Mouse (Mus musculus): ENCODE data around the gene Pax2. TPM values are rescaled to one million over a fixed set of nuclear protein-coding genes. Genes with fewer than 3 reads are reported as not detected.

The Pax2 gene
- polyA plus RNA-seq, 1 experiment from 2014 or later: 0.07 TPM

DNA sequence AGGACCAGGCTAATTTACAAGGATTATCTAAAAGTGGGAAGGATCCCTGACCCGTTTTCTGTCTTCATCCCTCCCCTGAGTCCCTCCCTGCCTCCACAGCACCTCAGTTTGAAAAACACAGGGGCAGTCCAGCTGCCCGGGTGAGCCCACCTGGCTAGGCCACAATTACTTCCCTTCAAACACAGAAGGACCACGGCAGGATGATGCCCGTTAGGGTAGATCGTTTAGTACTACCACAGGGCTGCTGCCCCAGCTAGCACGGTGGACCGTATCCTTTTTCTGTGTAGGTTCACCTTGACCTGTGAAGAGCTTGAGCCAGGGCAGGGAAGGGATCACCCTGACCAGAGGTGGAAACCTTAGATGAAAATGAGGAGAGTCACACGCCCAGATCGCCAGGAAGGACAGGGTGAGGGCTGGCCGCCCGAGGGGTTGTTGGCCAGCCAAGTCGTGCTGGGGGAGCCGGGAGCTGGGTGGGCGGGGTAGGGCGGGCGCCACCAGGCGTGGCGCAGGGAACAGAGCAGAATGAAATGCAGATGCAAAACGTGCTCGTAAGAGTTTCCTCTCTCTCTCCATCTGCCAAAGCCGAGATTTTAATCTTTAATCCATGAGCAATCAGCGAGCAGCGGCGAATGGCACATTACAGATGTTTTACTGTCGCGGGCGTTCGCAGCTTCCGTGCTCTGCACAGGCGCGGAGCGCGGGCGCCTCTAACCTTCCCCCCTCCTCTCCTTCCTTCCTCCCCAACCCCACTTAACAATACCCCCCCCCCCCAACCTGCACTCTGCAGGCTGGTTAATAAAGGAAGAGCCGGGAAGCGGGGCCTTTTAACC is 32.0 kb upstream of the Pax2 start:
- no peaks in the 10 kb centered on the region; the same call in 1 of the 2 replicates for H3K4me1 ChIP-seq (ENCODE audit: insufficient read depth)
- no peaks in the 10 kb centered on the region for H3K9me3 ChIP-seq (ENCODE audit: low read depth, low read length)
- DNase-seq (peak; percentile 37), ATAC-seq (ENCODE audit: insufficient read depth) (peak; percentile 36; the same call in 1 of the 2 replicates)
- peak overlapping the region; percentile 61 for H3K4me2 ChIP-seq
- H3K9ac ChIP-seq: 0 out of 2 replicates have a peak overlapping the region, but pooled peaks have one; percentile 13
- H3K4me3 ChIP-seq (ENCODE audit: low read depth, low read length): peak overlapping the region; percentile 28
- peaks cover 75% of the 10 kb centered on the region for H3K27me3 ChIP-seq (ENCODE audit: insufficient read depth, low read length)
- 2% methylated on average over 36 of the region's 36 CpGs for WGBS
- no peak overlapping the region for H3K27ac ChIP-seq (ENCODE audit: low read depth)
- TF ChIP-seq CTCF (IDR thresholded peaks at IDR 0.05; ENCODE audit: low read depth): no peak
- H3K36me3 ChIP-seq (ENCODE audit: insufficient read depth): no peaks in the 10 kb centered on the region

DNA sequence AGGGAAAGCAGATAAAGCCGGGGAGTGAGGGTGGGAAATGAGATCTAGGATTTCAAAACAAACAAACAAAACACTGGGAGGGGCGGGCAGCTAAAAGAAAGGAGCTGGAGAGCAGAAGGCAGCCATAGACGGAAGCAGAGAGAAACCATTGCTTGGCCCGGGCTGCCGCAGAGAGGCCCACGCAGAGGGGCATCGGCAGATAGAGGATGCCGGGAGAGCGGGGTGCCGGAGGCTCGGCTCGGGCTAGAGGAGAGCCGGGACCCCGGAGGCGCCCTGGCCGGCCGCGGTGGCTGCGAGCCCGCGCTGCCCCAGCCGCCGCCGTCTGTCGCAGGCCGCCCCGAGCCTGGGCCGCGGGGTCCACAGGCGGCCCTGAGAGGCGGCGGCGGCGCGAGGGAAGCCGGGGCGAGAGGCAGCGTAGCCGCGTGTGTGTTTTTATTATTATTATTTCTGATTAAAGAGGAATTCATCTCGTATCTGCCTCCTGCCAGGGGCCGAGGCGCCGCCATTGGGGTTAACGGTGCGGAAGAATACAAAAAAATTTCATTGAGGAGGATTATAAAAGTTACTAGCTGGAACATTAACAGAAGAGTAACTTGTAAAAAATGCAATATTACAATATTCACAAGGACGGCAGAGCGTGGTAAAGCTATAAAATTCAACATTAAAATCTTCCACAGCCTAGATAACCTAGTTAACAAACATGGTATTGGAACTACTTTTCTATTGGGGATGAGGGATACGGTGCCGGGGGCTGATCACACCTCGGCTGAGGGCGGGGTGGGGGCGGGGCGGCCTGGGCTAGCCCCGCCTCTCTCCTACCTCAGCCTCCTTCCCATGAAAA is 29.7 kb upstream of the Pax2 start:
- Histone ChIP-seq H3K4me2 (peak overlapping the region; percentile 79), H3K36me3 (ENCODE audit: insufficient read depth) (no peaks in the 10 kb centered on the region), H3K27ac (ENCODE audit: low read depth) (peak overlapping the region; percentile 49; the same call in 1 of the 2 replicates), H3K27me3 (ENCODE audit: insufficient read depth, low read length) (peaks cover 62% of the 10 kb centered on the region), H3K9me3 (ENCODE audit: low read depth, low read length) (no peaks in the 10 kb centered on the region), H3K4me3 (ENCODE audit: low read depth, low read length) (peak overlapping the region; percentile 55), H3K9ac (peak overlapping the region; percentile 75), H3K4me1 (ENCODE audit: insufficient read depth) (no peaks in the 10 kb centered on the region; the same call in 1 of the 2 replicates)
- peak; percentile 75 for DNase-seq
- no peak for TF ChIP-seq CTCF (IDR thresholded peaks at IDR 0.05; ENCODE audit: low read depth)
- peak; percentile 73 for ATAC-seq (ENCODE audit: insufficient read depth)
- WGBS: under 1% methylated on average over 48 of the region's 55 CpGs

DNA sequence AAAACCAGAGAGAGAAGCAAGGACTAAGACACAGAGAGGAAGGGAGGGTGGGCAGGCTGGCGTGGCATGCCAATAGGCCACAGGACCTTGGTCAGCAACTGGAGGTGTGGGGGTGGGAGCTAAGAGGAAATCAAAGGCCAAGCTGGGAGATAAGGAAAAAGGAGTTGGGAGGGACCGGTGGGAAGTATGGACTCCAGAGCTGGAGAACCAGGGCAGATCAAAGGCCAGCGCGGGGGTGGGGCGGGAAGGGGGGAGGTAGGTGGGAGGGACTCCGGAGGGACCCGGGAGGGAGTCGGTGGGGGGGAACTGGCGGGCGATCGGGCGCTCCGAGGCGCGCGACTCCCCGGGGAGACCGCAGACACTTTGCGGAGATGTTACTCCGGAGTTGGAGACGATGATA is 21.7 kb upstream of the Pax2 start:
- ATAC-seq (ENCODE audit: insufficient read depth) (no peak), DNase-seq (no peak)
- peak overlapping the region; percentile 31 for H3K4me2 ChIP-seq
- no peaks in the 10 kb centered on the region for H3K4me1 ChIP-seq (ENCODE audit: insufficient read depth)
- 0 out of 2 replicates have a peak overlapping the region, but pooled peaks have one; percentile 5 for H3K4me3 ChIP-seq (ENCODE audit: low read depth, low read length)
- no peaks in the 10 kb centered on the region for H3K36me3 ChIP-seq (ENCODE audit: insufficient read depth)
- no peak for TF ChIP-seq CTCF (IDR thresholded peaks at IDR 0.05; ENCODE audit: low read depth)
- no peak overlapping the region for H3K27ac ChIP-seq (ENCODE audit: low read depth)
- H3K9me3 ChIP-seq (ENCODE audit: low read depth, low read length): no peaks in the 10 kb centered on the region
- 1% methylated on average over 21 of the region's 21 CpGs for WGBS
- no peak overlapping the region for H3K9ac ChIP-seq
- peaks cover 72% of the 10 kb centered on the region for H3K27me3 ChIP-seq (ENCODE audit: insufficient read depth, low read length)

DNA sequence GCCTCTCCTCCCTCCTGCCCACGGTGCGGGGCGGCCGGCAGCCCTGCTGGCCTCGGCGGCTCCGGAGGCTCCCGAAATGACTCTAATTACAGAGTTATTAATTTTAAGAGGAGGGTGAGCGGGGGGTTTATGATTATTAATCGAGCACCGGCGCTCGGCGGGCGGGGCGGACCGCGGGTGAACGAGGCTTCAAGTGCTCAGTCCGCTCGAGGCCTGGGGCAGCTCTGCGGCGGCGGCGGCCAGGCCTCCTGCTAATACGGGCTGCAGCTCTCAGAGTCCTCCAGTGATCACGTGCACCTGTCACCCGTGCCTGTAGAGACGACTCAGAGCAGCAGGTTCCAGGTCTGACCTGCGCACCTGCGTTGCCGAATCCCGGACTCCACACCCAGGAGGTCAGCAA is 21.2 kb upstream of the Pax2 start:
- WGBS: 1% methylated on average over 33 of the region's 33 CpGs
- Histone ChIP-seq H3K27me3 (ENCODE audit: insufficient read depth, low read length) (peaks cover 78% of the 10 kb centered on the region), H3K4me2 (peak overlapping the region; percentile 31), H3K4me3 (ENCODE audit: low read depth, low read length) (0 out of 2 replicates have a peak overlapping the region, but pooled peaks have one; percentile 5), H3K9ac (no peak overlapping the region), H3K4me1 (ENCODE audit: insufficient read depth) (no peaks in the 10 kb centered on the region), H3K9me3 (ENCODE audit: low read depth, low read length) (no peaks in the 10 kb centered on the region), H3K36me3 (ENCODE audit: insufficient read depth) (no peaks in the 10 kb centered on the region), H3K27ac (ENCODE audit: low read depth) (no peak overlapping the region)
- DNase-seq (no peak), ATAC-seq (ENCODE audit: insufficient read depth) (no peak)
- no peak for TF ChIP-seq CTCF (IDR thresholded peaks at IDR 0.05; ENCODE audit: low read depth)

DNA sequence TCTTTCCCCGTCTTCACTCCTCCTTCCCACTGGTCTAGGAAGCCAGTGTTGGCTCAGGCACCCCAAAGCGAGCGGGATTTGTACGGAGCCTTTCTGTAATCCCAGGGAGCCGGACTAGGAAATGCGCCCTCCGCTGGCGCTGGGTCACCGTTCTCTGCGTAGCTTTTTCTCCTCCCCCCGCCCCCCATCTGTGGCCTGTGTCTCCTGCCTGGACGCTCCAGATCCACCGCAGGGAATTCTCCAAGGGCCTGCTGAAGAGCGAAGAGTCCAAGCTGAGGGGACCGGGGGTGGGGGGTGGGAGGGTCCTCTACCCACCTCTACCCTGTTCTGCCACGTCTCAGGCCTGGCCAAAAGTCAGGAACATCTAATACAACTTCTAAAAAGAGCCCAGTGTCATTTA is 15.5 kb upstream of the Pax2 start:
- ATAC-seq (ENCODE audit: insufficient read depth) (peak; percentile 56; the same call in 1 of the 2 replicates), DNase-seq (no peak)
- TF ChIP-seq CTCF (IDR thresholded peaks at IDR 0.05; ENCODE audit: low read depth): peak; percentile 20; the same call in 1 of the 2 replicates
- Histone ChIP-seq H3K4me3 (ENCODE audit: low read depth, low read length) (no peak overlapping the region), H3K4me2 (no peak overlapping the region), H3K27ac (ENCODE audit: low read depth) (no peak overlapping the region), H3K9ac (no peak overlapping the region), H3K9me3 (ENCODE audit: low read depth, low read length) (no peaks in the 10 kb centered on the region), H3K27me3 (ENCODE audit: insufficient read depth, low read length) (peaks cover 85% of the 10 kb centered on the region), H3K36me3 (ENCODE audit: insufficient read depth) (no peaks in the 10 kb centered on the region), H3K4me1 (ENCODE audit: insufficient read depth) (0 out of 2 replicates have a peak, but pooled peaks cover 3% of the 10 kb centered on the region)
- 3% methylated on average over 16 of the region's 16 CpGs for WGBS

DNA sequence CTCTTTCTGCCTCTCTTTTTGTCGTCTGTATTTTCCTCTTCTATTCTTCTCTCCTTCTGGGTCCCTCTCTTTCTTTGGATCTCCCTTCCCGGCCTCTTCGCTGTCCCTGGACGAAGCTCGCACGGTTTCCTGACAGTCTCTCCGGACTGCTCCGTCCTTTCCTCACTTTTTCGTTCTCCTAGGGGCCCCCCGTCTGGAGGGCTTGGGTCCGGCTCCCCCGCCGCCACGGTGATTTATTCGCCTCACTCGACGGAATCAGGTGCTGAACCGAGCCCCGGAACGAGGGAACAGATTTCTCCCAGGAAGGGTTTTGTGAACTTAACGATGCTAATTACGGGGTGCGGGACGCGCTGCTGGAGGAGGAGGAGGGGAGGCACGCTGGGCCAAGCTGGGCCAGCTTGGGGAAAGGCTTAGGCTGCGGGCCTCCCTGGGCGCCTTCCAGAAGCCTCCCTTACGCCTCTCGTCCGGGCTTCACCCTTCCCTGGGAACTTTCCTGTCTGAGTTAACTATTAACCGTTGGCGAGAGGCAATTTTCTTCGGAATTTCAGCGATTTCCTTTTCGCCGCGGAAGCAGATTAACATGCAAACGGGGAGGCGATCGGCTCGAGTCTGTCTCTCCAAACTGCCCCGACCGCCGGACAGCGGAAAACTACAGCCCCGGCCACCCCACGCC is 14.6 kb upstream of the Pax2 start:
- peak; percentile 75 for DNase-seq
- WGBS: 1% methylated on average over 48 of the region's 48 CpGs
- Histone ChIP-seq H3K9me3 (ENCODE audit: low read depth, low read length) (no peaks in the 10 kb centered on the region), H3K9ac (peak overlapping the region; percentile 28; the same call in 1 of the 2 replicates), H3K27me3 (ENCODE audit: insufficient read depth, low read length) (peaks cover 85% of the 10 kb centered on the region), H3K4me3 (ENCODE audit: low read depth, low read length) (peak overlapping the region; percentile 30), H3K4me1 (ENCODE audit: insufficient read depth) (0 out of 2 replicates have a peak, but pooled peaks cover 3% of the 10 kb centered on the region), H3K4me2 (peak overlapping the region; percentile 62), H3K27ac (ENCODE audit: low read depth) (no peak overlapping the region), H3K36me3 (ENCODE audit: insufficient read depth) (no peaks in the 10 kb centered on the region)
- no peak for TF ChIP-seq CTCF (IDR thresholded peaks at IDR 0.05; ENCODE audit: low read depth)
- ATAC-seq (ENCODE audit: insufficient read depth): no peak
